Mouse (Mus musculus) cerebellum, adult 2 months (tissue): ENCODE measurements around the gene Cwc22.

Source experiments
- CTCF ChIP-seq: fragments of 200-500 bp; IDR thresholded peaks from 2 replicates; pipeline ENCODE4 v1.5.1; 2011; ENCODE audit warnings: low read depth, mild to moderate bottlenecking, control low read depth, low read length, moderate library complexity, borderline replicate concordance; ENCODE audit not compliant: insufficient read depth
- POLR2A ChIP-seq: fragments of 200-500 bp; IDR thresholded peaks from 2 replicates; pipeline ENCODE4 v1.6.1; 2011; ENCODE audit warnings: low read length, control low read depth, borderline replicate concordance; ENCODE audit not compliant: insufficient read depth

- TF ChIP-seq CTCF (no peak), POLR2A (no peak)
These were observed 2.7 kb upstream of the Cwc22 start for GRCm38 (mm10) chr2:77948921-77949320.
